Mouse (Mus musculus) limb, embryonic 15.5 days (tissue): ENCODE measurements at regions not wholly inside any gene's neighbourhood (a gene's known extent, or its start where the extent isn't known, plus 50 kb on each side); places are given as distances from the start of the nearest gene placed in this dataset.

Experiments
- ATAC-seq: fragments of 200-750 bp; cut with Nextera tagmentation; 2 replicates; pipeline ENCODE4 v1.8.0; 2017; ENCODE audit warnings: low read depth, moderate TSS enrichment; ENCODE audit not compliant: insufficient number of reproducible peaks, low FRiP score, low TSS enrichment
- H3K27ac ChIP-seq: fragments of 300-500 bp; sonication (generic); 2 replicates; pipeline ENCODE4 v1.5.1; 2015; ENCODE audit warnings: moderate library complexity, mild to moderate bottlenecking, inconsistent platforms
- H3K27me3 ChIP-seq: fragments of 300-500 bp; sonication (generic); 2 replicates; pipeline ENCODE4 v1.6.1; 2015; ENCODE audit warnings: inconsistent platforms
- H3K36me3 ChIP-seq: fragments of 300-500 bp; sonication (generic); 2 replicates; pipeline ENCODE4 v1.6.1; 2015; ENCODE audit warnings: inconsistent platforms
- H3K4me1 ChIP-seq: fragments of 300-500 bp; sonication (generic); 2 replicates; pipeline ENCODE4 v1.6.1; 2015; ENCODE audit warnings: inconsistent platforms
- H3K4me2 ChIP-seq: fragments of 300-500 bp; sonication (generic); 2 replicates; pipeline ENCODE4 v1.6.1; 2015; ENCODE audit warnings: mild to moderate bottlenecking, inconsistent platforms
- H3K4me3 ChIP-seq: fragments of 300-500 bp; sonication (generic); 2 replicates; pipeline ENCODE4 v1.5.1; 2015; ENCODE audit warnings: mild to moderate bottlenecking, inconsistent platforms
- H3K9ac ChIP-seq: fragments of 300-500 bp; sonication (generic); 2 replicates; pipeline ENCODE4 v1.6.1; 2015; ENCODE audit warnings: inconsistent platforms
- H3K9me3 ChIP-seq: fragments of 300-500 bp; sonication (generic); 2 replicates; pipeline ENCODE4 v1.6.1; 2016; ENCODE audit warnings: inconsistent platforms
- WGBS: fragments of 180-500 bp; shearing (Covaris S2); methylation state at CpG from one replicate; pipeline ENCODE4 v1.1.7; 2015; 5-methylcytosine and 5-hydroxymethylcytosine counted together

GRCm38 (mm10) chr1:184628566-184629168 lies 103.8 kb downstream of the Hlx start:
- Histone ChIP-seq H3K36me3 (no peaks in the 10 kb centered on the region), H3K9ac (no peak overlapping the region), H3K4me1 (peaks cover 10% of the 10 kb centered on the region; the same call in 1 of the 2 replicates), H3K4me2 (no peak overlapping the region), H3K4me3 (no peak overlapping the region), H3K27me3 (no peaks in the 10 kb centered on the region), H3K27ac (no peak overlapping the region), H3K9me3 (no peaks in the 10 kb centered on the region)
- no peak for ATAC-seq
- WGBS, result 71% methylated on average over 3 of the region's 3 CpGs

DNA sequence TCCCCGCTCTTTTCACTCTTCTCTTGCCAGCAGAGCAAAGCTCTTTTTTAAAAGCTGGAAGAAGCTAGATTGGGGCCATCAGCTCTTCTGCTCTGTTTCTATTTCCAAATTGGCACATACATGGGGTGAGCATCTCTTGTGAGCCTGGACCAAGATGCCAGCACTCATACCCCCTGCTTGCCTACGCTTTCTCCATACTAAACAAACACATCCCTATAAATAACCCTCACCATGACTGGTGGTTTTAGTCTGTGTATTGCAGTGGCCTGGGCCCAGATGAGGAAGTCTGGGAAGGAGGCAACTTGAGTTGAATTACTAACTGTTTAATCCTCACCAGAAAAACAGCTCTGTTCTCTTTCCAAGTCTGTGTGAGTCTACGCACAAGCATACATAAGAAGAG lies 110.0 kb downstream of the Hlx start:
- H3K36me3 ChIP-seq, result no peaks in the 10 kb centered on the region
- H3K9me3 ChIP-seq, result no peaks in the 10 kb centered on the region
- no peak for ATAC-seq
- no peak overlapping the region for H3K4me2 ChIP-seq
- 58% methylated on average over 3 of the region's 3 CpGs for WGBS
- H3K27me3 ChIP-seq, result no peaks in the 10 kb centered on the region
- H3K9ac ChIP-seq, result no peak overlapping the region
- no peak overlapping the region for H3K27ac ChIP-seq
- no peaks in the 10 kb centered on the region for H3K4me1 ChIP-seq
- H3K4me3 ChIP-seq, result no peak overlapping the region

- H3K4me2 ChIP-seq, result no peak overlapping the region
- H3K4me3 ChIP-seq, result no peak overlapping the region
- H3K9me3 ChIP-seq, result no peaks in the 10 kb centered on the region
- no peak overlapping the region for H3K9ac ChIP-seq
- no peaks in the 10 kb centered on the region for H3K27me3 ChIP-seq
- no peaks in the 10 kb centered on the region for H3K4me1 ChIP-seq
- no peaks in the 10 kb centered on the region for H3K36me3 ChIP-seq
- no peak overlapping the region for H3K27ac ChIP-seq
- 25% methylated on average over 15 of the region's 15 CpGs for WGBS
- ATAC-seq, result no peak
These were observed 110.5 kb downstream of the Hlx start for GRCm38 (mm10) chr1:184621950-184622349.

GRCm38 (mm10) chr1:184617853-184618454 lies 114.5 kb downstream of the Hlx start:
- no peak overlapping the region for H3K9ac ChIP-seq
- no peaks in the 10 kb centered on the region for H3K27me3 ChIP-seq
- WGBS, result 75% methylated on average over 8 of the region's 8 CpGs
- no peaks in the 10 kb centered on the region for H3K36me3 ChIP-seq
- H3K4me1 ChIP-seq, result no peaks in the 10 kb centered on the region
- H3K4me3 ChIP-seq, result no peak overlapping the region
- ATAC-seq, result no peak
- H3K4me2 ChIP-seq, result no peak overlapping the region
- no peaks in the 10 kb centered on the region for H3K9me3 ChIP-seq
- no peak overlapping the region for H3K27ac ChIP-seq

- Histone ChIP-seq H3K4me1 (no peaks in the 10 kb centered on the region), H3K27ac (no peak overlapping the region), H3K36me3 (no peaks in the 10 kb centered on the region), H3K4me2 (no peak overlapping the region), H3K27me3 (no peaks in the 10 kb centered on the region), H3K9ac (no peak overlapping the region), H3K9me3 (no peaks in the 10 kb centered on the region), H3K4me3 (no peak overlapping the region)
- 61% methylated on average over 3 of the region's 3 CpGs for WGBS
- ATAC-seq, result no peak
These were observed 116.4 kb downstream of the Hlx start for GRCm38 (mm10) chr1:184615991-184616390.

GRCm38 (mm10) chr1:184614699-184615415 lies 117.6 kb downstream of the Hlx start:
- Histone ChIP-seq H3K4me2 (no peak overlapping the region), H3K4me1 (no peaks in the 10 kb centered on the region), H3K9ac (no peak overlapping the region), H3K9me3 (no peaks in the 10 kb centered on the region), H3K27ac (no peak overlapping the region), H3K27me3 (no peaks in the 10 kb centered on the region), H3K36me3 (no peaks in the 10 kb centered on the region), H3K4me3 (no peak overlapping the region)
- WGBS, result 82% methylated on average over 21 of the region's 21 CpGs
- ATAC-seq, result no peak

GRCm38 (mm10) chr1:184612880-184613279 lies 119.5 kb downstream of the Hlx start:
- no peak for ATAC-seq
- 77% methylated on average over 4 of the region's 4 CpGs for WGBS

DNA sequence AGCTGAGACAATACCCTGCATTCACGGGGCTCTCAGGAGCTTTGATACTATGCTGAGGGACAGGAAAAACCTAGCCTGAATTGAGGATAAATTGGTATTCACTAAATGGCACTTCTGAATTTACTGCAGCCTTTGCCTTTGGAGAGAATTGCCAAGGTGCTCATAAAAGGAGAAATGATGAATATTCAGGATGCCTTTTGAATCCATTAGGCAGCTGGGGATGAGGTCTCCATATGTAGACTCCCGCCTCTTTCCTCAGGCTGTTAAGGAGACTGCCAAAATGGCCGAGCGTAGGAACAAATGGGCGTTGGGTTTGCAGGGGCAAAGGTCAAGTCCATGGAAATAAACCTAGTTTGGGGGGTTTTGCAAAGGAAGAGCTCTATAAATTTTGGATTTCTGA lies 123.5 kb downstream of the Hlx start:
- Histone ChIP-seq H3K27me3 (no peaks in the 10 kb centered on the region), H3K9ac (no peak overlapping the region), H3K4me2 (no peak overlapping the region), H3K27ac (no peak overlapping the region), H3K4me1 (peaks cover 8% of the 10 kb centered on the region; the same call in 1 of the 2 replicates), H3K4me3 (no peak overlapping the region), H3K36me3 (no peaks in the 10 kb centered on the region), H3K9me3 (no peaks in the 10 kb centered on the region)
- WGBS, result 39% methylated on average over 5 of the region's 5 CpGs
- no peak for ATAC-seq

More at GRCm38 (mm10) chr1:184612880-184613279, 119.5 kb downstream of the Hlx start:
- Histone ChIP-seq H3K4me3 (no peak overlapping the region), H3K27me3 (no peaks in the 10 kb centered on the region), H3K4me1 (peaks cover 8% of the 10 kb centered on the region; the same call in 1 of the 2 replicates), H3K4me2 (no peak overlapping the region), H3K9me3 (no peaks in the 10 kb centered on the region), H3K9ac (no peak overlapping the region), H3K27ac (no peak overlapping the region), H3K36me3 (no peaks in the 10 kb centered on the region)

- H3K4me2 ChIP-seq, result no peak overlapping the region
- H3K4me1 ChIP-seq, result peaks cover 8% of the 10 kb centered on the region; the same call in 1 of the 2 replicates
- no peak overlapping the region for H3K27ac ChIP-seq
- no peaks in the 10 kb centered on the region for H3K36me3 ChIP-seq
- no peaks in the 10 kb centered on the region for H3K9me3 ChIP-seq
- H3K4me3 ChIP-seq, result no peak overlapping the region
- WGBS, result 65% methylated on average over 2 of the region's 2 CpGs
- no peak for ATAC-seq
- H3K27me3 ChIP-seq, result no peaks in the 10 kb centered on the region
- H3K9ac ChIP-seq, result no peak overlapping the region
These were observed 124.1 kb downstream of the Hlx start for GRCm38 (mm10) chr1:184608338-184608737.

DNA sequence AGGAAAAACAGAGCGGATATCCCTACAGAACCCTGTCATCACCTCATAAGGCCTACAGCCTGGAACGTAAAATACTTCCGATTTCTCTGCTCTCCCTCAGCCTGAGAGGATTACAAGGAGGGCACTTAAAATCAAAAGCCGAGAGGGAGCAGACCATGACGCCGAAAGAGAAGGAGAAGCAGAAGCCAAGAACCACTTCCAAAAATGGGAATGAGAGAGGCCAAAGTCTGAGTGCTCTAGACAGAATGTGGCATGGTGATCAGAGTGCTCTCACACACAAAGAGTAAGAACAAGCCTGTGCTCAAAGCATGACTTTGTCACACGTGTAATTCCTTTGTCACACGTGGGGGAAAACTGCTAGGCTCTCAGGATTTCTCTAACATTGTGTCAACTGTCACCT lies 125.9 kb downstream of the Hlx start:
- H3K4me3 ChIP-seq, result no peak overlapping the region
- H3K9me3 ChIP-seq, result no peaks in the 10 kb centered on the region
- no peak overlapping the region for H3K27ac ChIP-seq
- H3K27me3 ChIP-seq, result no peaks in the 10 kb centered on the region
- H3K4me1 ChIP-seq, result peaks cover 8% of the 10 kb centered on the region; the same call in 1 of the 2 replicates
- no peak for ATAC-seq
- no peak overlapping the region for H3K9ac ChIP-seq
- no peak overlapping the region for H3K4me2 ChIP-seq
- WGBS, result 59% methylated on average over 8 of the region's 8 CpGs
- no peaks in the 10 kb centered on the region for H3K36me3 ChIP-seq

DNA sequence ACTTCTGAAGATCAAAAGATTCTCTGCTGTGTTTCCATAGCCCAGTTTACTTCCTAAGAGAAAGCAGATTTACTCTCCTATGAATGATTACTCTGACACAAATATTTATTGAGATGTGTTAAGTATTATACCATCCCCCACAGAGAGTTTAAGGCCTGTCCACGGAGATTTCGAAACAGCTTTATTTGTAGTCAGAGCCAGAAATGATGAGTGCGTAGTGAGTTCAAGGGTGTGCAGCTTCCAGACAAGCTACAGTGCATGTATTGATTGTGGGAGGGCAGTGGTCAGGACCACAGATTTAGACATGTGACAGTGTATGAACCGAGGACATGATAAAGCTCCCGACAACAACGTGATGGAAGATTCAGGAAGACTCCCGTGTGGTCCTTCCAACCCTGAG lies 126.8 kb downstream of the Hlx start:
- H3K27me3 ChIP-seq, result no peaks in the 10 kb centered on the region
- H3K4me1 ChIP-seq, result peaks cover 8% of the 10 kb centered on the region; the same call in 1 of the 2 replicates
- no peak overlapping the region for H3K9ac ChIP-seq
- no peak for ATAC-seq
- H3K4me3 ChIP-seq, result no peak overlapping the region
- H3K27ac ChIP-seq, result no peak overlapping the region
- no peaks in the 10 kb centered on the region for H3K9me3 ChIP-seq
- H3K4me2 ChIP-seq, result no peak overlapping the region
- 79% methylated on average over 7 of the region's 7 CpGs for WGBS
- no peaks in the 10 kb centered on the region for H3K36me3 ChIP-seq

DNA sequence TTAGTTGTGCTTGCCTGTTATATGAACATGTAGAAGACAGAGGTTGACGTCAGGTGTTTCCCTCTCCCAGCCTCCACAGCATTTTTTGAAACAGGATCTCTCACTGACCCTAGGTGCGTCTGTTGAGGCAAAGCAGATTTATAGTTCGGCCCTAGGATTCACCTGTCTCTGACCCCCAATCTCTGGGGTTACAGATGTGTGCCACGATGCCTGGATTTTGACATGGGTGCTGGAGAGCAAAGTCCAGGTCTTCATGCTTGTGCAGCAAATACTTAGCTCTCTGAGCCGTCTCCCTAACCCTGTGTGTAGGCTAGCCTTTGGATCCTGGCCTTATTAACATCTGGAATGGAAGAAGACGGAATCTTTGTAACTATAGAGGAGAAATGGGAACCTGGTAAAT lies 129.3 kb downstream of the Hlx start:
- no peak overlapping the region for H3K27ac ChIP-seq
- ATAC-seq, result no peak
- no peaks in the 10 kb centered on the region; the same call in 1 of the 2 replicates for H3K4me1 ChIP-seq
- WGBS, result 78% methylated on average over 6 of the region's 6 CpGs
- no peaks in the 10 kb centered on the region for H3K9me3 ChIP-seq
- H3K27me3 ChIP-seq, result no peaks in the 10 kb centered on the region
- no peak overlapping the region for H3K4me3 ChIP-seq
- H3K9ac ChIP-seq, result no peak overlapping the region
- no peak overlapping the region for H3K4me2 ChIP-seq
- no peaks in the 10 kb centered on the region for H3K36me3 ChIP-seq
